Mouse (Mus musculus) adrenal gland, adult 10 weeks (tissue): ENCODE results near the gene Pou2af1. TPM values are rescaled to one million over a fixed set of nuclear protein-coding genes. Genes with fewer than 3 reads are reported as not detected.

Experiments used
- polyA plus RNA-seq: library from polyadenylated mRNA; stranded (reverse); fragments of 350-450 nt; fragmentation: Illumina TruSeq; extraction: RNeasy Lipid Tissue Mini Kit (QIAGEN cat#74804); gene quantifications from one replicate; pipeline ENCODE4 v1.2.3, GENCODE M21; 2014; ENCODE audit warnings: low read depth, low replicate concordance

The Pou2af1 gene
- 0.87 TPM for polyA plus RNA-seq

DNA sequence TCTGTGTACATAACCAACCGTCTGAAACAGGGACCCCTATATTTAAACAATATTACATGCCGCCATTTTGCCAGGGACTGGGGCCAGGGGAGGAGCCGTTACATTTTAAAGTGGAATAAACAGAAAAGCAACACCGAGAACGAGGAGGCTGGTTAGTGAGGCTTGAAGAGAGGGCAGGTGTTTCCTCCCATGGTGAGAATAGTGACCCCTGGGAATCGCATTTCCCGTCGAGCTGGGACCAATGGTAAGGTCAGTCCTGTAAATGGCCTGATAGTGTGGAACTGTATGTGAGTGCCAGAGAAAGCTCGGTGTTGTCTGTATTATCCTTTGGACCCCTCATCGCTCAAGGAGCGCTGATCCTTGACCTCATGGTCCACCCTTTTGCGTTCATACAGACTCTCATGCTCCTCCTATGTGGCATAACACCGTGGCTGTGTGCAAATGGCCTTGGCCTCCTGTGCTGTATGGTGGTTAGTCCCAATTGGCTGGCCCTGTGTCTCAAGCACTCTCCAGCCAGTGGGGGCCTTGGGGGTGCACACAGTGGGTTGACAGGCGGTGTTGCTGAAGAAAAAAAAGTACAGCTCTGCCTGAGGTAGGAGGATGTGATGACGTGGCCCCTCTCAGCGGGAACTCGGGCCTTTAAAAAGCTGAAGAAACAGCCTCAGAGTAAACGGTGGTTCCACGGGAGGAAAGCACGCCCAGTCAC lies at the start of gene Pou2af1:
TSS of gene Pou2af1 (plus strand) at position 686 of the 706 bp plus-strand sequence.

DNA sequence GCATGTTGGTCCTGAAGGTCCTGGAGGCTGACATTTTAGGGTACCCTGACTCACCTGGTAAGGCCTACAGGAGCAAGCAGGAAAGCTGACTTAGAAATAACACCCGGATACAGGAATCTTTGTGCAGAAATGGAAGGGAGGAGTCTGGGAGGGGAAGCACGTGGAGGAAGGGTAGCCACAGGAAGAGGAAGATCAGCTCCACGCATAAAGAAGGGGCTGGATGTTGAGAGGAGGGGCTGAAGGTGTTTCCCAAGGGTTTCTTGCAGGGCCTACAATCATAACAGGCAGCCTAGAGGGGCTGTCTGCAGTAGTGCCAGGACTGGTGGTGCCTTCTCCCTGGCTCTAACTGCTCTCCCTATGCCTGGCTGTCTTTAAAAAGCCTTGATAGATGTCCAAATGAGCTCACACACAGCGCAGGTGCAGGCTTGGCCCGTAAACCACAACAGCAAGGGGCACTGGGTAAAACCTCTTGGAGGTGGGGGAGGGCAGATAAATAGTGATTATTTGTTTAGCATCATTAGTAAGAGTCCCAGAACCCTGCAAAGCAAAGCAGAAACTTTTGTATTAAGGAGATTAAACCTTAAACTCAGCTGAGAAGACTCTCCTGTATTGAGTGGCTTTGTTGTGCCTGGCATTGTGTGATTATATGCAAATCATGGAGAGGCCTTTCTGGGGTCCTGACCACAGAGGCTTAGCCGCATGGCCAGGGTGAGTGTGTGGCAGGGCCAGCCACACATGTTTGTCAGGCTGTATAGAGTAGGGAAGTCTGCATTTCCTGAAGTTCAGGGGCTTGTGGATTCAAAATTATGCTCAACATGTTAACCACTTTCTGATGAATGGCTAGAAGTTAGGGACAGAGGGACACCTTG lies 48.0 kb upstream of the Pou2af1 start, which contains the start of gene Gm32742:
TSS of gene Gm32742 (minus strand) at position 206 of the 869 bp plus-strand sequence.

DNA sequence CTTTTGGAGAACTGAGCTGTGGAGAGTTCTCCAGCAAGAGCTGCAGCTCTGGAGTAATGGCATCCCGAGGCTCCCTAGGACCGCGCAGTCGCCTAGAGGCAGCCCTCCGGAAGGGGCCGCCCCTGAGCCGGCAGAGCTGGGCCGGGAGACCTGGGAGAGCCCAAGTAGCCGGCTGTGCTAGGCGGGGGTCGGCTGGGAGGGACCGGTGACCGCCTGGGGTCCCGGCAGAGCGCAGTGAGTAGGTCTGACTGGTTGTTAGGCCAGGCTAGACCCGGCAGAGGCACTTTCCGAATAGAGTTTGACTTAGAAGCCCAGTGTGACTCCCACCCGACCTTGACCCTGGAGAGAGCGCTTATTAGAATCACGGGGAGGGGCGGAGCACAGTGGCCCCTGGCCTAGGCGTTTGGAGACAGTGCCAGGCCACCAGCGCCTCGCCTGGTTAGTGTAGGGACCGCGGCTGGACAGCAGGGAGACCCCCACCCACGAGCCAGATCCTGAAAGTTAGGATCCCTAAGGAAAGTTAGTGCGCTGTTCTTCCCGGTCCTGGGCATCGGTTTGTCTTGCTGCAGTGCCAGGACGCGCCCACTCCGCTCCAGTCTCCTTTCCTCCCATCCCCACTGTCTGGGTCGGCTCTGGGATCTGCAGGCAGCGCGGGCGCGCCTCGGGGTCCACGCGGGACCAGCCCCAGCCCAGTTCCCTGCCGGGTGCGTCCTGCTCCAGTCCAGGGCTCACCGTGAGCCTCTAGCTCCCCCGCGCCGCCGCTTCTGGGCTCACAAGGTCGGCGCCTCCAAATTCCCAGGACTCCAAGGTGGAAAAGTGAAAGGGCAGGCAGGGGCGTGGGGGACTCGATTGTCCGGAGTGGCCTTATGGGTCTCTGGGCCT lies 65.2 kb downstream of the Pou2af1 start, which contains the start of gene Colca2:
TSS of gene Colca2 (minus strand) at position 70 of the 882 bp plus-strand sequence.

Other genes starting within 250 kb of the Pou2af1 start
- 44.8 TPM for gene Sik2, start 204.6 kb upstream of the Pou2af1 start, polyA plus RNA-seq
- not detected for gene Btg4, start 152.8 kb upstream of the Pou2af1 start, polyA plus RNA-seq
- 7.6 TPM for gene Layn, start 136.6 kb upstream of the Pou2af1 start, polyA plus RNA-seq
- not detected for gene 4833427G06Rik, start 111.6 kb upstream of the Pou2af1 start, polyA plus RNA-seq
- not detected for gene Gm32742, start 48.2 kb upstream of the Pou2af1 start, polyA plus RNA-seq
- gene Colca2, start 64.9 kb downstream of the Pou2af1 start, polyA plus RNA-seq, result 4.8 TPM
- gene 1810046K07Rik, start 115.2 kb downstream of the Pou2af1 start, polyA plus RNA-seq, result not detected